13 mouse cellular contexts compared by ENCODE assay signal in the genomic region with DNA sequence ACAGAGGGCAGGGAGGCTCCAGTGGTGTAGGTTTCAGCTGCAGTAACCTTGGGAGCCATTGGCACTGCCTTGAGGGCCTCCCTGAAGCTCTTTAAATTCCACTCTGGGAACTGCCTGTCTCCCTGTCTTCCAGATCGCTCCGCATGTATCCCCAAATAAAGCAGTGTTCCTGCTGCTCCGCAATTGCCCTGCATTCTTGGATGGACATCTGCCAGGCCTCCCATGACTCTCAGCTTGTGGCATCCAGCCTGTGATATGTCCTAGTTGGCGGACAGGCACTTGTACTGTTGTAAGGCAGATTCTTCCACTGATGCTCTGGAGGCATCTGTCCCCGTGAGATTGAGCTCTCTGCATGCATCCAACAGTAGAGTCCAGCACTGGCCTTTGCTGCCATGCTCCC. TPM values are rescaled to one million over a fixed set of nuclear protein-coding genes. Genes with fewer than 3 reads are reported as not detected.
A peak's percentile ranks its signal among the peaks of the same experiment; 100 is the strongest.
DNase-seq lines count a peak whose midpoint lies in the region; ATAC-seq lines count a peak whose summit lies in the region.
"Had no signal": no experiment of that assay in that cellular context is flagged by ENCODE, and none has a peak within 500 bp of the region (broad histone marks: within the 10 kb centered on the region; RNA-seq: fewer than 3 reads in every experiment).

No protein-coding gene starts in this region.

- H3K4me1 ChIP-seq in forebrain, embryonic 11.5 days (replicated peaks; ENCODE audit: control insufficient read depth, insufficient read depth, low read length): 0 out of 2 replicates have a peak, but pooled peaks cover 5% of the 10 kb centered on the region
- H3K4me1 ChIP-seq: heart, embryonic 15.5 days had no signal

- H3K4me2 ChIP-seq in forebrain, embryonic 11.5 days (ENCODE audit: low read depth, low read length, severe bottlenecking): no peak overlapping the region
- H3K4me2 ChIP-seq: heart, embryonic 15.5 days had no signal

- H3K9ac ChIP-seq in forebrain, embryonic 11.5 days (ENCODE audit: low read length): no peak overlapping the region
- H3K9ac ChIP-seq: forebrain, postnatal 0 days; heart, embryonic 15.5 days; liver, embryonic 14.5 days had no signal

- no peak for ATAC-seq in forebrain, embryonic 11.5 days (replicated peaks; ENCODE audit: low FRiP score)
- ATAC-seq: activated CD4-positive, CD25-positive, alpha-beta regulatory T cell, adult 4 months; forebrain, postnatal 0 days had no signal

- 86% methylated on average over 5 of the region's 5 CpGs for WGBS in forebrain, embryonic 11.5 days

- H3K4me3 ChIP-seq in forebrain, embryonic 11.5 days (ENCODE audit: low read depth, low read length): no peak overlapping the region
- H3K4me3 ChIP-seq: heart, embryonic 15.5 days had no signal

- intact Hi-C loops in left cerebral cortex, postnatal 4 days (cut with DNase I): no loop called here
- intact Hi-C loops in heart, postnatal 14 days (cut with DNase I): no loop called here

- DNase-seq in adrenal gland, postnatal 10 days: peak; percentile 50
- no peak for DNase-seq in adrenal gland, adult 8-10 months
- peak; percentile 29 for DNase-seq in left cerebral cortex, postnatal 4 days
- no peak for DNase-seq in left cerebral cortex, adult 8-10 months (ENCODE audit: low spot score in 2 of 2)
- peak; percentile 36 for DNase-seq in cerebellum, adult 9-11 months
- peak; percentile 13 to 40 for DNase-seq in heart, postnatal 14 days
- DNase-seq in thymus, adult 18-20 months: no peak
- DNase-seq in forebrain, embryonic 11.5 days (ENCODE audit: low spot score): no peak
- DNase-seq: forebrain, postnatal 0 days had no signal

- H3K9me3 ChIP-seq in forebrain, embryonic 11.5 days (ENCODE audit: control insufficient read depth, low read length): no peaks in the 10 kb centered on the region
- H3K9me3 ChIP-seq: heart, embryonic 15.5 days had no signal

- H3K27ac ChIP-seq in forebrain, embryonic 11.5 days (ENCODE audit: low read depth, low read length): no peak overlapping the region
- H3K27ac ChIP-seq: heart, embryonic 15.5 days; liver, embryonic 14.5 days had no signal

- H3K27me3 ChIP-seq in forebrain, embryonic 11.5 days (ENCODE audit: control insufficient read depth, insufficient read depth, low read length): no peaks in the 10 kb centered on the region

- H3K36me3 ChIP-seq in forebrain, embryonic 11.5 days (ENCODE audit: control insufficient read depth, insufficient read depth, low read length): no peaks in the 10 kb centered on the region
- H3K36me3 ChIP-seq: heart, embryonic 15.5 days had no signal

RNA-seq across cellular contexts. Expression of a gene that starts 46.6 kb away (rescaled TPM):
- under 1 TPM; 0.27 to 0.30 TPM for total RNA-seq in adrenal gland, postnatal 10 days (2021)
- under 1 TPM; 0.14 to 0.17 (median 0.16) TPM for total RNA-seq in adrenal gland, adult 8-10 months (2022)
- total RNA-seq in left cerebral cortex, postnatal 4 days (2021): 10 to 100 TPM; 31.7 to 33.7 TPM
- total RNA-seq in left cerebral cortex, adult 8-10 months (2022): 10 to 100 TPM; 61.9 to 87.7 (median 73.3) TPM
- not detected for total RNA-seq in heart, postnatal 14 days (2021)
- polyA plus RNA-seq in forebrain, embryonic 11.5 days (2014; fragmentation: Nextera tagmentation; extraction: Ambion mirVana): 1.6 and 2.1 TPM in 2 replicates
- total RNA-seq: common myeloid progenitor, adult 5-6 weeks had no signal

RNA-seq across cellular contexts. Expression of a gene that starts 49.3 kb away (rescaled TPM):
- total RNA-seq in adrenal gland, postnatal 10 days (2021): 10 to 100 TPM; 54.5 to 63.6 TPM
- 10 to 100 TPM; 62.7 to 87.3 (median 75.5) TPM for total RNA-seq in adrenal gland, adult 8-10 months (2022)
- total RNA-seq in left cerebral cortex, postnatal 4 days (2021): 10 to 100 TPM; 68.1 to 72.9 TPM
- 10 to 100 TPM; 60.3 to 72.8 (median 66.9) TPM for total RNA-seq in left cerebral cortex, adult 8-10 months (2022)
- 10 to 100 TPM; 47.4 to 50.6 TPM for total RNA-seq in heart, postnatal 14 days (2021)
- polyA plus RNA-seq in forebrain, embryonic 11.5 days (2014; fragmentation: Nextera tagmentation; extraction: Ambion mirVana): 39.5 and 41.1 TPM in 2 replicates

Comparison
In these comparisons a context has a peak if more than half of its experiments do, and no peak if none do; other contexts are left out.
1. DNase-seq: peak in adrenal gland, postnatal 10 days (single experiment), left cerebral cortex, postnatal 4 days (single experiment), cerebellum, adult 9-11 months (single experiment) and heart, postnatal 14 days (2 of 2); none in adrenal gland, adult 8-10 months (single experiment), left cerebral cortex, adult 8-10 months (0 of 2), thymus, adult 18-20 months (0 of 2) and forebrain, embryonic 11.5 days (single experiment).
2. RNA of a gene that starts 46.6 kb away (total RNA-seq): 61.9 to 87.7 TPM in left cerebral cortex, adult 8-10 months and 31.7 to 33.7 TPM in left cerebral cortex, postnatal 4 days; 0.27 to 0.30 TPM in adrenal gland, postnatal 10 days, 0.14 to 0.17 TPM in adrenal gland, adult 8-10 months and not detected in heart, postnatal 14 days; every median in the first group is over 10 times any median in the second.